Mouse (Mus musculus): Measurements from ENCODE around the gene Olfr474. TPM values are rescaled to one million over a fixed set of nuclear protein-coding genes. Genes with fewer than 3 reads are reported as not detected.
"Not testable (repeated sequence)": the region's sequence is repeated elsewhere in the genome, so short reads cannot be mapped to it uniquely, and the experiment has no call there.

Olfr474 gene
- polyA plus RNA-seq (2012; rRNA removed): not detected in 2 replicates

DNA sequence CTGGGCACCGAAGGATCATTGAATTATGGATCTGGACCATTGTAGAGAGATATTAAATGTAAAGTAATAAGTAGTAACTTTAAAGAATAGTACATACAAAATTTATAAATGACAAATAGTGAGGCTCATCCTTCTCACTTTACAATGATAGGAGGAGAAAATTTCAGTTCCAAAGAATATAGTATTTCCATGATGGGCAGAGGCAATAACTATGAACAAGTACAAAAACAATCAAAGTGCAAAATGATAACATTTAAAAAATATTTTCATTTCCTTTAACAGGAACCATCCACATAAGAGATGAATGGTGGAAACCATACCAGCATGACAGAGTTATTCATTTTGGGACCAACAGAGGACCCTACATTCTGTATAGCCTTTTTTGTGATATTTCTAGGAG is at the start of gene Olfr474:
Gene Olfr474 (plus strand): TSS at position 301 of the 400 bp plus-strand sequence.
- no peak for DNase-seq (ENCODE audit: low read depth)

- DNase-seq (ENCODE audit: low read depth): no peak
Measured at GRCm38 (mm10) chr7:107930146-107930545, 24.3 kb upstream of the Olfr474 start, which contains the start of gene Olfr473. Gene Olfr473 (plus strand): TSS chr7:107930446.

- DNase-seq (ENCODE audit: low read depth): not testable (repeated sequence)
Measured at GRCm38 (mm10) chr7:107952539-107952938, 1.9 kb upstream of the Olfr474 start.

GRCm38 (mm10) chr7:107964503-107964902 is 10.1 kb downstream of the Olfr474 start, which contains the start of gene Olfr476:
Gene Olfr476 (plus strand): TSS chr7:107964803.
- no peak for DNase-seq (ENCODE audit: low read depth)

- no peak for DNase-seq (ENCODE audit: low read depth)
Measured at GRCm38 (mm10) chr7:107986393-107986792, 31.9 kb downstream of the Olfr474 start, which contains the start of gene Olfr477. Gene Olfr477 (plus strand): TSS chr7:107986693.

Other genes starting within 250 kb of the Olfr474 start
- 9.3 and 9.4 TPM in 2 replicates for gene Cyb5r2, start 196.6 kb upstream of the Olfr474 start, polyA plus RNA-seq (2012; rRNA removed)
- 268 and 353 TPM in 2 replicates for gene Ovch2, start 153.4 kb upstream of the Olfr474 start, polyA plus RNA-seq (2012; rRNA removed)
- gene Olfr467, start 142.4 kb upstream of the Olfr474 start, polyA plus RNA-seq (2012; rRNA removed): 2.8 and 3.7 TPM in 2 replicates
- gene Olfr469, start 129.1 kb upstream of the Olfr474 start, polyA plus RNA-seq (2012; rRNA removed): not detected in 2 replicates
- not detected in 2 replicates for gene Olfr470, start 107.2 kb upstream of the Olfr474 start, polyA plus RNA-seq (2012; rRNA removed)
- not detected in 2 replicates for gene Olfr472, start 56.7 kb upstream of the Olfr474 start, polyA plus RNA-seq (2012; rRNA removed)
- not detected in 2 replicates for gene Olfr473, start 24.2 kb upstream of the Olfr474 start, polyA plus RNA-seq (2012; rRNA removed)
- not detected in 2 replicates for gene Olfr476, start 10.2 kb downstream of the Olfr474 start, polyA plus RNA-seq (2012; rRNA removed)
- not detected in 2 replicates for gene Olfr477, start 32.0 kb downstream of the Olfr474 start, polyA plus RNA-seq (2012; rRNA removed)
- not detected in 2 replicates for gene Olfr478, start 79.3 kb downstream of the Olfr474 start, polyA plus RNA-seq (2012; rRNA removed)
- gene Olfr479, start 96.0 kb downstream of the Olfr474 start, polyA plus RNA-seq (2012; rRNA removed): not detected in 2 replicates
- not detected in 2 replicates for gene Olfr480, start 112.7 kb downstream of the Olfr474 start, polyA plus RNA-seq (2012; rRNA removed)
- not detected in 2 replicates for gene Olfr481, start 125.2 kb downstream of the Olfr474 start, polyA plus RNA-seq (2012; rRNA removed)
- gene Olfr482, start 142.9 kb downstream of the Olfr474 start, polyA plus RNA-seq (2012; rRNA removed): not detected in 2 replicates
- not detected in 2 replicates for gene Olfr483, start 146.2 kb downstream of the Olfr474 start, polyA plus RNA-seq (2012; rRNA removed)
- gene Olfr484, start 172.8 kb downstream of the Olfr474 start, polyA plus RNA-seq (2012; rRNA removed): not detected in 2 replicates
- not detected in 2 replicates for gene Olfr485, start 205.2 kb downstream of the Olfr474 start, polyA plus RNA-seq (2012; rRNA removed)
- not detected in 2 replicates for gene Olfr486, start 218.1 kb downstream of the Olfr474 start, polyA plus RNA-seq (2012; rRNA removed)